ENCODE assay signal across 17 mouse cellular contexts in the genomic region with DNA sequence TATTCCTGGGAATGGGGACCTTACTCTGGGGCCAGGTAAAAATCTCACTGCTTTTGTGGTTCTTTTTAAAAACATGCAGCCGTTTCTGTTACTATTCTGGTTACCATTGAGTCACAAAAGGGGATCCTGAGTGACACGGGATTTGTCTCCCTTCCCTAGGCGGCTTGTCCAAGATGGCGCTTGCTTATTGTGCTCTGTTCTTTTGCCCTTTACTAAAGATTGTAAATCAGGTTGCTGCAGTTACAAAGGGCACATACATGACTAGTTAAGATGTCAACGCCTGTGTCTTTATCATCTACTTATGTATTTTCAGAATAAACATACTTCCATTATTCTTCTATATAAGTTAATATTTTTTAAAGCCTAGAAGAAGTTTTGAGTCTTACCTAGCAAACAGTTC.
"Had no signal": no experiment of that assay in that cellular context is flagged by ENCODE, and none has a peak within 500 bp of the region (broad histone marks: within the 10 kb centered on the region; RNA-seq: fewer than 3 reads in every experiment).

No protein-coding gene starts in this region.

- H3K27me3 ChIP-seq: midbrain, embryonic 13.5 days; neural tube, embryonic 13.5 days; neural tube, embryonic 15.5 days had no signal

- H3K4me3 ChIP-seq: midbrain, embryonic 13.5 days; myocyte; neural tube, embryonic 13.5 days; neural tube, embryonic 15.5 days had no signal

- H3K27ac ChIP-seq: liver, embryonic 14.5 days; midbrain, embryonic 13.5 days; neural tube, embryonic 13.5 days; neural tube, embryonic 15.5 days had no signal

- H3K9me3 ChIP-seq: midbrain, embryonic 13.5 days; neural tube, embryonic 13.5 days; neural tube, embryonic 15.5 days had no signal

- ATAC-seq: midbrain, embryonic 13.5 days had no signal

- DNase-seq: lung, adult 18-20 months; lung, embryonic 14.5 days; lung, postnatal 10 days; lung, postnatal 4 days; retina, postnatal 1 day; right cerebral cortex, adult 18-20 months; right cerebral cortex, postnatal 25 days; right cerebral cortex, postnatal 4 days; spleen, adult 18-20 months; thymus, adult 18-20 months; thymus, postnatal 14 days; thymus, postnatal 36 days had no signal

- H3K4me2 ChIP-seq: lung, embryonic 14.5 days; midbrain, embryonic 13.5 days; neural tube, embryonic 13.5 days; neural tube, embryonic 15.5 days had no signal

- H3K9ac ChIP-seq: liver, embryonic 14.5 days; lung, embryonic 14.5 days; midbrain, embryonic 13.5 days; neural tube, embryonic 13.5 days; neural tube, embryonic 15.5 days had no signal

- H3K4me1 ChIP-seq: midbrain, embryonic 13.5 days; neural tube, embryonic 13.5 days; neural tube, embryonic 15.5 days had no signal
